Mouse (Mus musculus) NIH3T3 (cell line): ENCODE data around the gene Astn1.

Experiments used
- DNase-seq: peaks from one replicate; pipeline ENCODE4 v3.0.0-alpha.2; 2012; ENCODE audit warnings: low read depth

Astn1 gene

DNA sequence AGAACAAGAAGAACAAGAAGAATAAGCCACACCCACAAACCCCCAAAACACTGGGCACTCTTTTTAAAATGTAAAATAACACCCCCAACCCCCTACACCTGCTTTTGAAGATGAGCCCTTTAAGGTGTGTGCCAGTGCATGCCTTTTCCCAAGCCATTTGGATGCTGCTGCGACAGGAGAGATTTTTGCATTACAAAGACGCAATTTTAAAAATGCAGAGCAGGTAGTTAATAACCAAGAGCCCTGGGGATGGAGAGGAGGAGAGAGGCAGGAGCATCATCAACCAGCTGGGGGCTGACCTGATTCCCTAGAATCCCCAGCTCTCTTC, at the start of gene Astn1:
Gene Astn1 (plus strand): TSS at position 310 of the 328 bp plus-strand sequence.
- DNase-seq = no peak

DNA sequence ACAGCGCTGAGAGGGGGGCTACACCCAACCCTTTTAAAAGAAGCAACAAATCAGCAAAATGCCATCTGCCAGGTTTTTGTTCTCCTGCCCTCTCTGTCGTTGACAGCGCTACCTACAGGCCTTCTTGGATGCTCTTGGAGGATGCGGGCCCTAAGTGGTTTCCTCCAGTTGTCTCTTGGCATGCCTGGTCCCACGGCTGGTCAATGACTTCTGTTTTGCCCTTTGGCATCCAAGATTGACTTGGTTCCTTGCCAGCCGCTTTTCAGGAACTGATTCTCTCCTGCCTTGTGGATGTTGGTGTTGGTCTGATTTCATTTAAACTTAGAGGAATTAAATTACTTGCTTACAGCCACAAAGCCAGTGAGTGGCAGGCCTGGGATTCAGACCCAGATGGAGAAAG, 38.7 kb upstream of the Astn1 start:
- DNase-seq = no peak

DNA sequence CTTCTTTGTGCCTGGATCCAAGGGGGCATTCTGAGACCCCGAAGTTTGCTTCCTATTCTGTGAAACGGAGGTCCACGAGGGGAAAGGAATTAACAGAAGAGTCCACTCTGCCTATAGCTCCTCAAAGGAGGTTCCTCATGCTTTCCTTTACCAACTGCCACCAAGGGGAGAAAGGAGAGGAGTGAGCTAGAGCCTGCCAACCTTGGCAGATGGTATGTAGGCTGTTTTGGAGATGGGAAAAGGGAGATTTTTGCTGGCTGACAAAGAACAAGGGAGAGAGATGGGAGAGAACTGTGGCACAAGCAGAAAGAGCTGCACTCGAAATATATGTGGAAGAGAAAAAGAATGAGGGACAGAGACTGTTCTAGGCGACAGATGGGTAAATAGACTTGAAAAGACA, 33.9 kb upstream of the Astn1 start:
- no peak for DNase-seq

GRCm38 (mm10) chr1:158328839-158329238, 33.2 kb upstream of the Astn1 start:
- no peak for DNase-seq

GRCm38 (mm10) chr1:158343243-158343714, 18.8 kb upstream of the Astn1 start:
- no peak for DNase-seq

GRCm38 (mm10) chr1:158353656-158354371, 8.3 kb upstream of the Astn1 start:
- DNase-seq = no peak

DNA sequence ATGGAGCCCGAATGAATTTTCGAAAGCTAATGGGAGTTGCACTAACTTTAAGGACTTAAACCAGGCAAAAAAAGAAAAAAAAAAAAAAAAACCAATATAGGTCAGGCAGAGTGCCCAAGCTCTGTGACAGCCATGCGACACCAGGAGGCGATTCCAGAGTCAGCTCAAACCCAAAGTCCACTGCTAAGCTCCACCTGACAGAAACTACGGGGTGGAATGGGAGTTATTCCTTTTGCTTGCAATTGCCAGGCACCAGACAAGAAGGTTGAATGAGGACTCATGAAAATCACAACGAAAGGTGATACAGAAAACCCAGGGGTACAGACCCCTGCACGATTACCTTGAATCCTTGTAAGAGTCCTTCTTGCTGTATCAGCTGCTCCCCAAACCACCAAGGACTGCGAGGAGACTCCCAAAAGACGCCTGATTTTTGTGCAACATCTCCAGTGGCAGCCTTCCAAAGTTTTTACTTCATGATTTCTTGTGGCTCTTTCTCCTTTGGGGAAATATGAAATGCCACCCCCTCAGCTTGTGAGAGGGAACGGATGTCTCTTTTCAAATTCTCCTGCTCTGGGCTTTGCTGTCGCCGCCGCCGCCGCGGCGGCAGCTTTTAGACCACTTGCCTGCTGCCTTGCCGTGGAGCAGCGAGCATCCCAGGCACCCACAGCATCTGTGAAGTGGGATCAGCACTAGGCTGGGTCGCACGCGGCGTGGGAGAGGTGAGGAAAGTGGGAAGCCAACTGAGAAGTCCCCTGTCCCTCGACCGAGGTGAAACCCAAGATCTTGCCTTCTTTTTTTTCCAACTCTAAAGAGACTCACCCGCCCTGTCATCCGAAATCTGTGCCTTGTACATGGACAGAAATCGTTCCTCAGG, 6.7 kb upstream of the Astn1 start:
- no peak for DNase-seq

- DNase-seq = no peak
These were observed 6.0 kb upstream of the Astn1 start, which contains the start of gene Brinp2 for GRCm38 (mm10) chr1:158356051-158356461. TSS of gene Brinp2 (minus strand) at chr1:158356326.

DNA sequence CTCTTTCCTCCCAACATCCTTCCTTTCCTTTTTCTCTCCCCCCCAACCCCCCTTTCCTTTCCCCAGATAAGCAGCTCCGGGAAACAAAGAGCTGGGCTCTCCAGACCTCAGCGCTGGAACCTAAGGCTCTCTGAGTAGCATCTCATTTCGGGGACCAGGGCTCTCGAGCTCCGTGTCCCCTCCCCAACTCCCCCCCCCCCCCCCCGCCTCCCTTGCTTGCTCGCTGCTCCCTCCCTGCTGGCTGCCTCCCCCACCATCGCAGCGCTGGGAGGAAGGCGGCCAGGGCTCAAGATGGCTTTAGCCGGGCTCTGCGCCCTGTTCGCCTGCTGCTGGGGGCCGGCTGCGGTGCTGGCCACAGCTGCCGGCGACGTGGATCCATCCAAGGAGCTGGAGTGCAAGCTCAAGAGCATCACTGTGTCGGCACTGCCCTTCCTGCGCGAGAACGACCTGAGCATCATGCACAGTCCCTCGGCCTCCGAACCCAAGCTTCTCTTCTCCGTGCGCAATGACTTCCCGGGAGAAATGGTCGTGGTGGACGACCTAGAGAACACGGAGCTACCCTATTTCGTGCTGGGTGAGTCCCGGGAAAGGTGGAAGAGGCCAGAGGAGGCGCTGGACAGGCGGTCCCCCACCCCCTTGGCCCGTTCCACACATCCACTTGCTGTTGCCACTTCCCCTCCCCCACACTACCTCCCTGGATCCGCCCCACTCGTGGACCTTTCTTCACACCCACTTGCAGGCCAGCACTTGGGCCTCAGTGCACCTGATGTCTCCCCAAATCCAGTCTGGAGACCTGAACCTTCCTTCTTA, 424 bp downstream of the Astn1 start:
- no peak for DNase-seq

DNA sequence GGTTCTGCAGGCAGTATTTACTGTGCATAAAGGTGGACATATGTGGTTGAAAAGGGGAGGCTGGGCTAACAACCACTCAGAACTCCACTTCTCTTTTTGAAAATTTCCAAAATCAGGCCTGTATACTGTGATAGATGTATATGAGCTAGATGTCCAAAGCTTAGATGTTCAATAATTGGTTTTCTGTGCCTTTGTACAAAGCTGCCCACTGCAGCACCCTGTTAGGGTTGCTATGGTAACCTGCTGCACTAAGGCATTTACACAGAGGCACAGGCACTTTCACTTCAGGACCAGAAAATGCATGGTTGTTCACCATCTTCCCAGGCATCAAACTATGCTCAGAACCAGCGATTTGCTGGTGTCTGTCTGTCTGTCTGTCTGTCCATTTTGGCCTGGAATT, 2.4 kb downstream of the Astn1 start:
- no peak for DNase-seq

GRCm38 (mm10) chr1:158382277-158382676, 20.2 kb downstream of the Astn1 start:
- no peak for DNase-seq

DNA sequence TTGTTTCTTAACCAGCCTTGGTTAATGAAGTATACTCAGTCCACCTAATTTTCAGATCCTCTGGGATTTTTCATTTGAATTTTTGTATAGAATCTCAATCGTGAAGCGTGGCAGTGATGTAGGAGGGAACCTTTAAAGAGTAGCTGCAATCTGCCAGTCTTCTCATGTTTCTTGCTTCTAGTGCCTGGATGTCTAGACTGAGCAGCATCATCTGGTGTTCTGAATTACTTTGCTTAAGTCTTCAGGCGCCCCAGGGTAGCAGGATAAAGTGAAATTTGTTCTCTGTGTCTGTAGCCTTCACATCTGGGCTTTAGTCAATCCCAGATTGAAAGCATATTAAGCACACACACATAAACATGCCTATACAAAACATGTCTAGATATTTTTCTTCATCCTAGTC, 21.1 kb downstream of the Astn1 start:
- DNase-seq = no peak

GRCm38 (mm10) chr1:158385311-158385710, 23.2 kb downstream of the Astn1 start:
- DNase-seq = no peak

- DNase-seq = no peak
These were observed 24.7 kb downstream of the Astn1 start for GRCm38 (mm10) chr1:158386781-158387180.

GRCm38 (mm10) chr1:158388995-158389394, 26.9 kb downstream of the Astn1 start:
- DNase-seq = no peak

GRCm38 (mm10) chr1:158390693-158391092, 28.6 kb downstream of the Astn1 start:
- DNase-seq = no peak

DNA sequence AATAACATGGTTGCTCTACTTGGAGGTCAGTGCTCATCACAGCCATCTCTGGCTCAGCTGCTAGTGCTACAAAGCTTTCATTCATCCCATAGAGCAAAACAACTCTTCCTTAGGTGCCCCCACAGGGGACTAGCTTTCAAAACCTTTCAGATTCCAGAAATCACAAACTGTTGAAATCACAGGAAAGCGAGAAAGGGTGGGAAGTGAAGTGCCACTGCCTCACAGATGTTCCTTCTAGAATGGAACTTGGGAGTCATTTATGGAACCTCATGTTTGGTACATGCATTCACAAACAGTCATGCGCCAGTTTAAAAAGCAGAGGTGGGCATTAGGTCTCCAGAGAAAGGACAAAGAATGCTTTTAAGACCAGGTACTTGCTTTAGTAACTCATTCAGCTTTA, 35.0 kb downstream of the Astn1 start:
- DNase-seq = no peak

DNA sequence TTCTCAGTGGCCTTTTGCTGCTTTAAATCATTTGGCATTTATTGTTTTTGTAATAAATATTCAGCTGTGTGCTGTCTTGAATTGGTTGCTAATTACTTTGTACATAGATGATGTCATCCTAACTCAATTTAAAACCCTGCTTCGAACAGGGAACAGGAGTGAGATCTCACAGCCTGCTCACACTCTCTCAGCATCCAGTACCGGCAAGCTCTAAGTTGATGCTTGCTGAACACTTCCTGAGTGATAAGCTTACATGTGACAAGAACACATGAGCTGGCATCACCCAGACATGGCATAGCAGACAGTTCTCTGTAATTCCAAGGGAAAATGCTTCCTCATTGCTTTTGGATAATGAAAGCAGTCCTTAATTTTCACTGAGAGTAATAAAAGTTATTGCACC, 38.8 kb downstream of the Astn1 start:
- no peak for DNase-seq

- no peak for DNase-seq
These were observed 44.1 kb downstream of the Astn1 start for GRCm38 (mm10) chr1:158405899-158406769.

DNA sequence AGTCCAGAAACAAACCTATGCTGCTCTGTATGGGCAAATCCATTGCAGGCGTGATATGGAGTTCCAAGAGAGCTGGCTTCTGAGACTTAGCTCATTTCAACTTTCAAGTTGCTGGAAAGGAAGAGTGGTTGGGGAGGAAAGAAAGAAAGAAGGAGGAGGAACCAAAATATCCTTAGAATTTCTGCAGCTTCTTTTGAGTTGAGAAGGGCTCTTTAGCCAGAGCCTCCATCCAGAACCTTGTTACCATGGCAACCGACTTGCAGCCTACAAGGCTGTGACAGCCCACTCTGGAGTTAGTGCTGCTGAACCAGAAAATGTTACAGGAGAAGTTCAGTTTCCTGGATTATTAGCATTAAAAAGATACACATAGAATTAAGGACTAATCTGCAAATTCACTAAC, 46.1 kb downstream of the Astn1 start:
- DNase-seq = no peak

DNA sequence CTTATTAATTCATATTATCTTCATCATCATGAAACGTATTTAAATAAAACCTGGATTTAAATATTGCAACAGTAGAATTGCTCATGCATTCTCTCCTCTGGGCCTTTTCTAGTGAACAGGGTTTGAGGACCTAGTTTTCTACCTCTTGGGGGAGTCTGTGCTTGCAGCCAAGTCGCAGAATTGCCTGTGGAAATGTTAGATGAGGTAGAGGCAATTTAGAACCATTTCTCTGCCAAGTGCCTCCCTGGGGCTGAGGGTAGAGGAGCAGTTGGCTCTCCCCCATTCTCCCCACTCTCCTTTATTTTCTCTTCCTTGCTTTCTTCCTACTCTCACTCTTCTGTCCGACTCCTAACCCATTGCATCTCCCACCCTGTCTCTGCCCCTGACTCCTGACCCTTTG, 49.1 kb downstream of the Astn1 start:
- no peak for DNase-seq
